ENCODE assay signal across 9 mouse cellular contexts in genomic region chr10:69834700-69835099, GRCm38 (mm10).
A peak's percentile ranks its signal among the peaks of the same experiment; 100 is the strongest.
DNase-seq lines count a peak whose midpoint lies in the region; ATAC-seq and TF ChIP-seq lines count a peak whose summit lies in the region.
"Had no signal": no experiment of that assay in that cellular context is flagged by ENCODE, and none has a peak within 500 bp of the region (broad histone marks: within the 10 kb centered on the region; RNA-seq: fewer than 3 reads in every experiment).

No protein-coding gene starts in this region.

- H3K27ac ChIP-seq in kidney, adult 2 months (ENCODE audit: insufficient read depth, low read depth, low read length), result no peak overlapping the region
- no peak overlapping the region for H3K27ac ChIP-seq in kidney, embryonic 14.5 days (ENCODE audit: low read depth, low read length)
- no peak overlapping the region for H3K27ac ChIP-seq in intestine, postnatal 0 days (ENCODE audit: low read depth, low read length)

- H3K9ac ChIP-seq in kidney, embryonic 14.5 days (ENCODE audit: low read depth, low read length), result no peak overlapping the region
- no peak overlapping the region for H3K9ac ChIP-seq in intestine, postnatal 0 days (ENCODE audit: low read depth, low read length)

- no peaks in the 10 kb centered on the region for H3K36me3 ChIP-seq in kidney, adult 2 months (ENCODE audit: control insufficient read depth, insufficient read depth, low read length)
- H3K36me3 ChIP-seq in kidney, embryonic 14.5 days (ENCODE audit: control insufficient read depth, insufficient read depth, low read length), result no peaks in the 10 kb centered on the region
- no peaks in the 10 kb centered on the region for H3K36me3 ChIP-seq in intestine, postnatal 0 days (ENCODE audit: control insufficient read depth, insufficient read depth)

- no peaks in the 10 kb centered on the region for H3K4me1 ChIP-seq in kidney, adult 2 months (ENCODE audit: control insufficient read depth, insufficient read depth, low read length)
- H3K4me1 ChIP-seq in kidney, embryonic 14.5 days (ENCODE audit: control insufficient read depth, insufficient read depth, low read length), result no peaks in the 10 kb centered on the region
- H3K4me1 ChIP-seq in intestine, postnatal 0 days (replicated peaks; ENCODE audit: control insufficient read depth, insufficient read depth, low read length), result no peaks in the 10 kb centered on the region

- H3K9me3 ChIP-seq in kidney, embryonic 14.5 days (ENCODE audit: control insufficient read depth, low read length), result no peaks in the 10 kb centered on the region
- no peaks in the 10 kb centered on the region for H3K9me3 ChIP-seq in intestine, postnatal 0 days (ENCODE audit: control insufficient read depth)

- H3K4me3 ChIP-seq in kidney, adult 2 months (ENCODE audit: insufficient read depth, low read depth, low read length), result no peak overlapping the region
- no peak overlapping the region for H3K4me3 ChIP-seq in kidney, embryonic 14.5 days (ENCODE audit: low read length)
- no peak overlapping the region for H3K4me3 ChIP-seq in intestine, postnatal 0 days (ENCODE audit: low read depth, low read length)

- no peak for TF ChIP-seq CTCF in kidney, adult 2 months (conservative IDR thresholded peaks at IDR 0.05; ENCODE audit: insufficient read depth, insufficient read length, low read depth, low read length)
- TF ChIP-seq CTCF in intestine, postnatal 0 days (IDR thresholded peaks at IDR 0.05; ENCODE audit: low read depth), result no peak

- H3K4me2 ChIP-seq in kidney, embryonic 14.5 days (replicated peaks; ENCODE audit: low read depth, low read length), result no peak overlapping the region
- no peak overlapping the region for H3K4me2 ChIP-seq in intestine, postnatal 0 days (replicated peaks; ENCODE audit: low read depth)

- ATAC-seq in kidney, embryonic 14.5 days (ENCODE audit: low FRiP score, low TSS enrichment), result no peak
- ATAC-seq in intestine, postnatal 0 days, result peak; percentile 71; the same call in 1 of the 2 replicates
- ATAC-seq: inflammation-experienced regulatory T-cells, adult 6 months had no signal

- no peaks in the 10 kb centered on the region for H3K27me3 ChIP-seq in kidney, adult 2 months (replicated peaks; ENCODE audit: control insufficient read depth, insufficient read depth, low read length)
- H3K27me3 ChIP-seq in kidney, embryonic 14.5 days (ENCODE audit: control insufficient read depth, insufficient read depth, low read length), result no peaks in the 10 kb centered on the region
- H3K27me3 ChIP-seq in intestine, postnatal 0 days (replicated peaks; ENCODE audit: control insufficient read depth, insufficient read depth, low read length), result no peaks in the 10 kb centered on the region

- TF ChIP-seq POLR2A in kidney, adult 2 months (IDR thresholded peaks at IDR 0.05; ENCODE audit: low read depth, low read length), result no peak

- 38% methylated on average over 4 of the region's 4 CpGs for WGBS in kidney, adult 2 months
- WGBS in kidney, embryonic 14.5 days, result 81% methylated on average over 4 of the region's 4 CpGs
- WGBS in intestine, postnatal 0 days, result 27% methylated on average over 4 of the region's 4 CpGs

- DNase-seq in kidney, adult 2 months, result peak; percentile 53
- peak; percentile 81 for DNase-seq in fibroblast of lung, adult 2 months (ENCODE audit: low read depth)
- DNase-seq in ovary, postnatal 36 days (ENCODE audit: low spot score), result peak; percentile 43
- DNase-seq in thymus, postnatal 36 days, result no peak
- no peak for DNase-seq in thymus, postnatal 10 days (ENCODE audit: low spot score in 2 of 2)
- no peak for DNase-seq in cerebellum, postnatal 14 days

Comparison
In these comparisons a context has a peak if more than half of its experiments do, and no peak if none do; other contexts are left out.
1. DNase-seq: peak in kidney, adult 2 months (single experiment), fibroblast of lung, adult 2 months (single experiment) and ovary, postnatal 36 days (single experiment); none in thymus, postnatal 36 days (0 of 2), thymus, postnatal 10 days (0 of 2) and cerebellum, postnatal 14 days (0 of 2).